Mouse (Mus musculus) hindbrain, embryonic 11.5 days (tissue): ENCODE measurements around the gene Nudt16l1. TPM values are rescaled to one million over a fixed set of nuclear protein-coding genes. Genes with fewer than 3 reads are reported as not detected.

Experiments
- ATAC-seq: fragments of 200-750 bp; cut with Nextera tagmentation; 2 replicates; pipeline ENCODE4 v1.8.0; 2017; ENCODE audit warnings: mild to moderate bottlenecking, moderate TSS enrichment, moderate library complexity; ENCODE audit not compliant: low FRiP score
- DNase-seq: peaks from one replicate; pipeline ENCODE4 v3.0.0-alpha.2; 2015; ENCODE audit warnings: low spot score
- H3K27ac ChIP-seq: fragments of 300-500 bp; sonication (generic); 2 replicates; pipeline ENCODE4 v1.5.1; 2014; ENCODE audit warnings: mild to moderate bottlenecking, low read depth, low read length
- H3K27me3 ChIP-seq: fragments of 300-500 bp; sonication (generic); 2 replicates; pipeline ENCODE4 v1.6.1; 2014; ENCODE audit warnings: mild to moderate bottlenecking, low read length, moderate library complexity, mixed read lengths; ENCODE audit not compliant: control insufficient read depth, insufficient read depth
- H3K36me3 ChIP-seq: fragments of 300-500 bp; sonication (generic); 2 replicates; pipeline ENCODE4 v1.6.1; 2014; ENCODE audit warnings: mild to moderate bottlenecking, low read length, moderate library complexity, mixed read lengths; ENCODE audit not compliant: control insufficient read depth, insufficient read depth
- H3K4me1 ChIP-seq: fragments of 300-500 bp; sonication (generic); replicated peaks from 2 replicates; pipeline ENCODE4 v1.6.1; 2014; ENCODE audit warnings: low read length, mixed read lengths; ENCODE audit not compliant: control insufficient read depth, insufficient read depth
- H3K4me2 ChIP-seq: fragments of 300-500 bp; sonication (generic); replicated peaks from 2 replicates; pipeline ENCODE4 v1.6.1; 2014; ENCODE audit warnings: mild to moderate bottlenecking, low read depth, low read length
- H3K4me3 ChIP-seq: fragments of 300-500 bp; sonication (generic); 2 replicates; pipeline ENCODE4 v1.5.1; 2014; ENCODE audit warnings: low read depth, low read length
- H3K9ac ChIP-seq: fragments of 300-500 bp; sonication (generic); 2 replicates; pipeline ENCODE4 v1.6.1; 2014; ENCODE audit warnings: low read depth, low read length
- H3K9me3 ChIP-seq: fragments of 300-500 bp; sonication (generic); 2 replicates; pipeline ENCODE4 v1.6.1; 2016; ENCODE audit warnings: low read length; ENCODE audit not compliant: control insufficient read depth
- WGBS: fragments of 180-500 bp; shearing (Covaris S2); extraction: QIAGEN DNeasy Blood & Tissue Kit; methylation state at CpG from one replicate; pipeline ENCODE4 v1.1.7; 2014; 5-methylcytosine and 5-hydroxymethylcytosine counted together
- polyA plus RNA-seq: library from polyadenylated mRNA; unstranded; fragments of >200 nt; fragmentation: Nextera tagmentation; extraction: Ambion mirVana; gene quantifications from 2 replicates; pipeline ENCODE4 v1.2.1, GENCODE M21; 2014

Gene Nudt16l1
- 131 and 138 TPM in 2 replicates for polyA plus RNA-seq

DNA sequence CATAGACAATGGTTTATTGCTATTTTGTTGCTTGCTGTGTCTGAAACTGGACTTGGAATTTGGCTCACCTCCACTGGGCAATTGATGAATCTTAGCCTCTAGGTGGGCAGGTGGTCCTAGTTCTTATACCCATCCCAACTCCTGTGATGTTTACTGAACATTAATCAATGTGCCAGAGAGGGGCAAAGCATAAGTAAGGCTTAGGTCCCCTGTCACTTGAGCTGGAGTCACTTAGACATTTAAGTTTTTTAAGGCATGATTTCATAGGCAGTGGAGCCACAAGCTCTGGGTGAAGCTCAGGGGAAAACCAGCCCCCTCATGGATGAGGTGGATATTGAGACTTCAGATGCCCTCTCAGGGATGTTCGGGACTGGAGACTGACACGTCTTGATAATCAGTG, at the start of gene Nudt16l1:
Gene Nudt16l1, plus strand, starts transcription at position 301 of the 400 bp plus-strand sequence.
- peak within 1 kb of the TSS; percentile 70 for H3K27ac ChIP-seq
- no peak for DNase-seq
- peaks cover 2% of the 10 kb centered on the region; the same call in 1 of the 2 replicates for H3K4me1 ChIP-seq
- WGBS = 7% methylated on average over 2 of the region's 2 CpGs
- peak within 1 kb of the TSS; percentile 83 for H3K9ac ChIP-seq
- no peaks in the 10 kb centered on the region for H3K9me3 ChIP-seq
- peaks cover 16% of the 10 kb centered on the region; the same call in 1 of the 2 replicates for H3K36me3 ChIP-seq
- H3K4me3 ChIP-seq = peak within 1 kb of the TSS; percentile 71
- H3K27me3 ChIP-seq = no peaks in the 10 kb centered on the region
- peak within 1 kb of the TSS; percentile 81 for H3K4me2 ChIP-seq
- ATAC-seq = peak; percentile 6; the same call in 1 of the 2 replicates

GRCm38 (mm10) chr16:4890201-4890709, 48.3 kb upstream of the Nudt16l1 start:
- Histone ChIP-seq H3K9ac (no peak overlapping the region), H3K27me3 (no peaks in the 10 kb centered on the region), H3K4me1 (peaks cover 2% of the 10 kb centered on the region; the same call in 1 of the 2 replicates), H3K36me3 (no peaks in the 10 kb centered on the region), H3K9me3 (no peaks in the 10 kb centered on the region), H3K4me2 (no peak overlapping the region), H3K27ac (no peak overlapping the region), H3K4me3 (no peak overlapping the region)
- ATAC-seq (no peak), DNase-seq (no peak)
- WGBS = 72% methylated on average over 4 of the region's 4 CpGs

- Histone ChIP-seq H3K4me2 (no peak overlapping the region), H3K36me3 (no peaks in the 10 kb centered on the region), H3K9me3 (no peaks in the 10 kb centered on the region), H3K27ac (no peak overlapping the region), H3K4me3 (no peak overlapping the region), H3K4me1 (peaks cover 2% of the 10 kb centered on the region; the same call in 1 of the 2 replicates), H3K9ac (no peak overlapping the region), H3K27me3 (no peaks in the 10 kb centered on the region)
- DNase-seq (no peak), ATAC-seq (no peak)
- 91% methylated on average over 6 of the region's 6 CpGs for WGBS
These were observed 46.4 kb upstream of the Nudt16l1 start for GRCm38 (mm10) chr16:4892171-4892570.

- Histone ChIP-seq H3K4me2 (no peak overlapping the region), H3K36me3 (no peaks in the 10 kb centered on the region), H3K4me1 (no peaks in the 10 kb centered on the region), H3K27ac (no peak overlapping the region), H3K4me3 (no peak overlapping the region), H3K27me3 (no peaks in the 10 kb centered on the region), H3K9me3 (no peaks in the 10 kb centered on the region), H3K9ac (no peak overlapping the region)
- no peak for DNase-seq
- ATAC-seq = no peak
- 86% methylated on average over 7 of the region's 7 CpGs for WGBS
These were observed 44.2 kb upstream of the Nudt16l1 start for GRCm38 (mm10) chr16:4894201-4894908.

- H3K4me2 ChIP-seq = no peak overlapping the region
- DNase-seq (no peak), ATAC-seq (no peak)
- H3K27me3 ChIP-seq = no peaks in the 10 kb centered on the region
- H3K27ac ChIP-seq = no peak overlapping the region
- 62% methylated on average over 5 of the region's 5 CpGs for WGBS
- no peaks in the 10 kb centered on the region for H3K36me3 ChIP-seq
- H3K4me1 ChIP-seq = no peaks in the 10 kb centered on the region
- H3K9ac ChIP-seq = no peak overlapping the region
- H3K4me3 ChIP-seq = no peak overlapping the region
- H3K9me3 ChIP-seq = no peaks in the 10 kb centered on the region
These were observed 42.1 kb upstream of the Nudt16l1 start for GRCm38 (mm10) chr16:4896249-4897027.

GRCm38 (mm10) chr16:4897146-4897730, 41.3 kb upstream of the Nudt16l1 start:
- H3K4me2 ChIP-seq = no peak overlapping the region
- ATAC-seq (no peak), DNase-seq (no peak)
- no peaks in the 10 kb centered on the region for H3K27me3 ChIP-seq
- H3K4me3 ChIP-seq = no peak overlapping the region
- WGBS = 53% methylated on average over 7 of the region's 7 CpGs
- H3K9me3 ChIP-seq = no peaks in the 10 kb centered on the region
- no peak overlapping the region for H3K27ac ChIP-seq
- no peaks in the 10 kb centered on the region for H3K4me1 ChIP-seq
- H3K9ac ChIP-seq = no peak overlapping the region
- no peaks in the 10 kb centered on the region for H3K36me3 ChIP-seq

- Histone ChIP-seq H3K36me3 (no peaks in the 10 kb centered on the region), H3K4me3 (no peak overlapping the region), H3K4me1 (no peaks in the 10 kb centered on the region), H3K4me2 (no peak overlapping the region), H3K9me3 (no peaks in the 10 kb centered on the region), H3K27ac (no peak overlapping the region), H3K27me3 (no peaks in the 10 kb centered on the region), H3K9ac (no peak overlapping the region)
- ATAC-seq (no peak), DNase-seq (no peak)
- 86% methylated on average over 6 of the region's 6 CpGs for WGBS
These were observed 39.7 kb upstream of the Nudt16l1 start for GRCm38 (mm10) chr16:4898881-4899280.

GRCm38 (mm10) chr16:4899711-4900110, 38.9 kb upstream of the Nudt16l1 start:
- Histone ChIP-seq H3K4me3 (no peak overlapping the region), H3K9ac (no peak overlapping the region), H3K36me3 (no peaks in the 10 kb centered on the region), H3K9me3 (no peaks in the 10 kb centered on the region), H3K27ac (no peak overlapping the region), H3K4me2 (no peak overlapping the region), H3K4me1 (no peaks in the 10 kb centered on the region), H3K27me3 (no peaks in the 10 kb centered on the region)
- 91% methylated on average over 2 of the region's 2 CpGs for WGBS
- ATAC-seq (no peak), DNase-seq (no peak)
